ENCODE assay signal across 17 mouse cellular contexts in the genomic region with DNA sequence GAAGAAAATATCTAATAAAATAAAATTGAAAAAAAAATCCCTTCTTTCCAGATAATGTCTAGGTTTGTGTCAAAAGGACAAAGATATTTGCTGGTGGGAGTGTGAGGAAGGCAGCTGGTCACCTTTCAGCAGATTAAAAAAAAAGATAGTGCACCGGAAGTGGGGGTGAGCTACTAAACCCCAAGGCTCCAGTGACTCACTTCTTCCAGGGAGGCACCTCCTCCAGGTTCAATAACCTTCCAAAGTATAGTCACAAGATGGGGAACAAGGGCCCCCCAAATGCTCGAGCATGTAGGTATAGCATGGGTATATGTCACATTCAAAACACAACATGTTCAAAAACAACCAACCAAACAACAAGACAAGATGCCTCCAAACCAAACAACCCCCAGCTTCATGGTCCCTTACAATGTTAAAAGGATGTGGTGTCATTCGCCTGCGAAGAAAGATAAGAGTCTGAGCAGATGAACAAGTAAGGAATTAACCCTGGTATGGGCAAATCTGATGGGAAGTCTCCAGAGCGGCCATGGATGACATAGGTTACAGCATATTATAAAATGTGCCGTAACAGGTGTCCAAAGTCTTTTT.
"Had no signal": no experiment of that assay in that cellular context is flagged by ENCODE, and none has a peak within 500 bp of the region (broad histone marks: within the 10 kb centered on the region; RNA-seq: fewer than 3 reads in every experiment).

No protein-coding gene starts in this region.

- H3K27ac ChIP-seq: layer of hippocampus, adult 2 months; limb, embryonic 13.5 days; liver, embryonic 14.5 days; midbrain, embryonic 10.5 days; neural tube, embryonic 12.5 days had no signal

- DNase-seq: kidney, adult 8-10 months; kidney, postnatal 10 days; kidney, postnatal 4 days; left cerebral cortex, postnatal 4 days; lung, adult 18-20 months; midbrain, embryonic 14.5 days; retina, postnatal 1 day; right cerebral cortex, postnatal 4 days; spleen, adult 18-20 months; thymus, adult 2 months; thymus, postnatal 25 days had no signal

- H3K4me3 ChIP-seq: layer of hippocampus, adult 2 months; limb, embryonic 13.5 days; midbrain, embryonic 10.5 days; myocyte; neural tube, embryonic 12.5 days had no signal

- H3K9ac ChIP-seq: limb, embryonic 13.5 days; liver, embryonic 14.5 days; neural tube, embryonic 12.5 days had no signal

- H3K9me3 ChIP-seq: limb, embryonic 13.5 days; midbrain, embryonic 10.5 days; neural tube, embryonic 12.5 days had no signal

- H3K36me3 ChIP-seq: limb, embryonic 13.5 days; midbrain, embryonic 10.5 days; neural tube, embryonic 12.5 days had no signal
